Mouse (Mus musculus) forebrain, embryonic 14.5 days (tissue): Measurements from ENCODE around the gene Mvd. TPM values are rescaled to one million over a fixed set of nuclear protein-coding genes. Genes with fewer than 3 reads are reported as not detected.

Experiments
- ATAC-seq: fragments of 200-750 bp; cut with Nextera tagmentation; 2 replicates; pipeline ENCODE4 v1.8.0; 2017; ENCODE audit warnings: mild to moderate bottlenecking, moderate library complexity
- DNase-seq: peaks from one replicate; pipeline ENCODE4 v3.0.0-alpha.2; 2015; ENCODE audit warnings: low spot score
- H3K27ac ChIP-seq: fragments of 300-500 bp; sonication (generic); 2 replicates; pipeline ENCODE4 v1.5.1; 2014; ENCODE audit warnings: low read depth, mild to moderate bottlenecking, control low read depth, low read length, moderate library complexity
- H3K27me3 ChIP-seq: fragments of 300-500 bp; sonication (generic); replicated peaks from 2 replicates; pipeline ENCODE4 v1.6.1; 2014; ENCODE audit warnings: low read length, control low read depth, mixed read lengths; ENCODE audit not compliant: control insufficient read depth, insufficient read depth
- H3K36me3 ChIP-seq: fragments of 300-500 bp; sonication (generic); 2 replicates; pipeline ENCODE4 v1.6.1; 2014; ENCODE audit warnings: low read length, control low read depth; ENCODE audit not compliant: control insufficient read depth, insufficient read depth
- H3K4me1 ChIP-seq: fragments of 300-500 bp; sonication (generic); 2 replicates; pipeline ENCODE4 v1.6.1; 2014; ENCODE audit warnings: antibody characterized with exemption, low read length, control low read depth; ENCODE audit not compliant: control insufficient read depth, insufficient read depth
- H3K4me2 ChIP-seq: fragments of 300-500 bp; sonication (generic); 2 replicates; pipeline ENCODE4 v1.6.1; 2014; ENCODE audit warnings: mild to moderate bottlenecking, control low read depth, low read length
- H3K4me3 ChIP-seq: fragments of 300-500 bp; sonication (generic); 2 replicates; pipeline ENCODE4 v1.5.1; 2014; ENCODE audit warnings: low read depth, low read length, control low read depth
- H3K9ac ChIP-seq: fragments of 300-500 bp; sonication (generic); 2 replicates; pipeline ENCODE4 v1.6.1; 2014; ENCODE audit warnings: mild to moderate bottlenecking, low read length, control low read depth, moderate library complexity
- H3K9me3 ChIP-seq: fragments of 300-500 bp; sonication (generic); replicated peaks from 2 replicates; pipeline ENCODE4 v1.6.1; 2016; ENCODE audit warnings: low read length, control low read depth, mixed read lengths; ENCODE audit not compliant: control insufficient read depth
- WGBS: fragments of 180-500 bp; shearing (Covaris S2); extraction: QIAGEN DNeasy Blood & Tissue Kit; methylation state at CpG from one replicate; pipeline ENCODE4 v1.1.7; 2014; 5-methylcytosine and 5-hydroxymethylcytosine counted together
- polyA plus RNA-seq: library from polyadenylated mRNA; unstranded; fragments of >200 nt; fragmentation: Nextera tagmentation; extraction: Ambion mirVana; gene quantifications from 2 replicates; pipeline ENCODE4 v1.2.1, GENCODE M21; 2014

Mvd gene
- polyA plus RNA-seq, 1 experiment from 2014 or later, result 41.8 TPM

DNA sequence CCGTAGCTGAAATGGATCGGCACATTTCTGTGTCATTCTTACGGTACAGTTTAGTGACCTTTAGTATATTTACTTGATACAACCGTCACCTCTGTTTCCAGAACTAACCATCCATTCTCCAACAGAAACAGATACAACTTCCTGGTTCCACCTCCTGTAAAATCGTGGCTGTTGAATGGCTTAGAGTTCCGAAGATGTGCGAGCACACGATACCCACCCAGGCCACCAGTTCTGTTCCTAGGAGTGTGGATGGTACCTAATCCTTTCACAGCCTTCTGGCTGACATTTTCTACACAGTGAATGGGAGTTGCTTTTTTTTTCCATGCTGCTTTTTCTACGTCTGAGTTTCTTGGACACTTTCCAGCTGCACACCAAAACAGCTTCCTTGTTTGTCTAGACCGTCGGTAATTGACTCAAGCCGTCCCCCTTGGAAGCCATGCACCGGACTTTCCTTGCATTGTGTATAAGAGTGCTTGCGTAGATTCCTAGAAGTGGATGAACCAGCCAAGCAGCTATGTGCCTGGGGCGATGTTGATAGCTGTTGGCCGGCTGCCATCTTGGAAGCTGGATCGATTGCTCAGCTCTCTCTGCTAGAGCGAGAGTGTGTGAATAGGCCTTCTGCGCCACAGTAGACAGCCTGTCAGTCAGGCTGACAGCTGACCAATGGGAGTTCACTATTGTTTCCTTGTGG, 981 bp upstream of the Mvd start:
- DNase-seq (peak; percentile 97), ATAC-seq (peak; percentile 56)
- Histone ChIP-seq H3K4me3 (peak overlapping the region; percentile 70), H3K4me2 (peak overlapping the region; percentile 55), H3K36me3 (peaks cover 6% of the 10 kb centered on the region), H3K27me3 (no peaks in the 10 kb centered on the region), H3K4me1 (peaks cover 14% of the 10 kb centered on the region; the same call in 1 of the 2 replicates), H3K9ac (peak overlapping the region; percentile 72), H3K27ac (peak overlapping the region; percentile 95), H3K9me3 (no peaks in the 10 kb centered on the region)
- 4% methylated on average over 19 of the region's 19 CpGs for WGBS

DNA sequence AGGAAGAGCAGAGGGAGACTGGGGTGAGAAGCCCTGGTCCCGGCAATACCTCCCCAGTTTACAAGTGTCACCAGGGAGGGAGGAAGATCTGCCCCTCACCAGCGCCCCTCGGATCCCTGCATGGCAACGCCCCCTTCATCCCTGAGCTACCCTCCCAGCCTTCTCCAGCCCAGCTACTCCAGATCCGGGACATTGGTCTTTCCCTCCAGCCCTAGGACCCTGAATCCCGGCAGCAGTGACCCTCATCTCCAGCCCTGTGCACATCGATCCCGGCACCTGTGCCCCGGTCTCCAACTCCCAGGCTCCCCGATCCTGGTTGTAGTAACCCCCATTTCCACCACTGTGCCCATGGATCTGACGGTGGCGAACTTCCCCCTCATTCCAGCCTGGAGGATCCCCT, 441 bp downstream of the Mvd start:
- ATAC-seq (no peak), DNase-seq (no peak)
- Histone ChIP-seq H3K4me2 (peak overlapping the region; percentile 94), H3K9me3 (no peaks in the 10 kb centered on the region), H3K36me3 (peaks cover 9% of the 10 kb centered on the region), H3K27ac (peak overlapping the region; percentile 79), H3K4me3 (peak overlapping the region; percentile 70), H3K4me1 (peaks cover 14% of the 10 kb centered on the region; the same call in 1 of the 2 replicates), H3K27me3 (no peaks in the 10 kb centered on the region), H3K9ac (peak overlapping the region; percentile 77)
- WGBS, result under 1% methylated on average over 12 of the region's 12 CpGs

DNA sequence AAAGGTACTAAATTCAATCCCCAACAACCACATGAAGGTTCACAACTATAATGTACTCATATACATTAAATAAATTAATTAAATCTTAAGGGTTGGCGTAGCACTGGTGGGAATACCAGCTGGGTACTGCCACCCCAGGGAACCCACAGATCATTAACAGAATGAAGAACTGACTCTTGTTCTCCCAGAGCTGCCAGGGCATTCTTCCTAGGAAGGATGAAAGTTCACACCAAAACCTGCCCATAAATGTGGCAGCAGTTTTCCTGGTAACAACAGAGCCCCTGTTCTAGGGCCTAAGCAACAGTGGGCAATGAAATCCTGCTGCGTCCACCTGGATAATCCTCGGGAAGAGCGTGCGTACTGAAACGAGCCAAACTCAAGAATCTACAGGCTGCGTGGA, 866 bp downstream of the Mvd start:
- Histone ChIP-seq H3K4me1 (peaks cover 14% of the 10 kb centered on the region; the same call in 1 of the 2 replicates), H3K27ac (peak overlapping the region; percentile 79; the same call in 1 of the 2 replicates), H3K9me3 (no peaks in the 10 kb centered on the region), H3K36me3 (peaks cover 13% of the 10 kb centered on the region), H3K4me2 (peak overlapping the region; percentile 94), H3K27me3 (no peaks in the 10 kb centered on the region), H3K4me3 (peak overlapping the region; percentile 70), H3K9ac (peak overlapping the region; percentile 77)
- 13% methylated on average over 7 of the region's 7 CpGs for WGBS
- DNase-seq (no peak), ATAC-seq (no peak)

DNA sequence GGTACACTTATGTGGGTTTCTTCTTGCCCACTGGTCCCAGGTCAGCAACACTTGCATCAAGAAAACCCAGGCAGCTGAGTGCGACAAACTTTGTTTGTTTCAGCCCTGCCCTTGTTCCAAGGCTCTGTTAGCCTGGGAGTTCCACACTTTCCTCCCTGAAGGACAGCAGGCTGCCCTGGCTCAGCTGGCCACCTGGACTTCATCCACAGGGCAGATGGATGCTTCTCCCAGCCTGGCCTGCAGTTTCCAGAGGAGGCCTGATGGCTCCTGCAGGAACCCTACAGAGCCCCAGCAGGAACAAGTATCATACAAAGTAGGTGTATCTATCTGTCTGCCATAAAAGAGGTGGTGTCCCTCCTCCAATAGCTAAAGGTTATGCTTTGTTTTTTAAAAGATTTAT, 1.9 kb downstream of the Mvd start:
- Histone ChIP-seq H3K4me2 (no peak overlapping the region), H3K9me3 (no peaks in the 10 kb centered on the region), H3K4me1 (peaks cover 14% of the 10 kb centered on the region; the same call in 1 of the 2 replicates), H3K27ac (no peak overlapping the region), H3K4me3 (no peak overlapping the region), H3K9ac (no peak overlapping the region), H3K27me3 (no peaks in the 10 kb centered on the region), H3K36me3 (peaks cover 23% of the 10 kb centered on the region)
- ATAC-seq, result no peak
- no peak for DNase-seq
- 97% methylated on average over 1 of the region's 1 CpGs for WGBS

DNA sequence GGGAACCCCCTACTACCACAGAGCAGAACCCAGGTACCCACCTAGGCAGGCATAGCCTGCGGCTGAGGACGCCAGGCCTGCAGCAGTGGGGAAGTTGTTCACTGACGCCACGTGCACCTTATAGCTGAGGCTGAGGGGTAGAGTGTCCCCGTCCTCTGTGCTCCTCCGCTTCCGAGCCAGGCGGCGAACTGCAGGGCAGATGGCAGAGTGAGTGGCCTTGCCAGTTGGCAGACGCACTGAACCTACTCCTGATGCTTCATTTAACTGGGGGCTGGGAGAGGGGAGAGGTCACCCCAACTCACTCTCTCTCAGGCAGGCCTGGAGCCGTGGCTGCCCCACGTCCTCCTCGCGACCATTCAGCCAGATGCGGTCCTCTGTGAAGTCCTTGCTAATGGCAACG, 3.9 kb downstream of the Mvd start:
- H3K9ac ChIP-seq, result no peak overlapping the region
- peaks cover 40% of the 10 kb centered on the region for H3K36me3 ChIP-seq
- no peak overlapping the region for H3K4me2 ChIP-seq
- no peaks in the 10 kb centered on the region for H3K9me3 ChIP-seq
- no peaks in the 10 kb centered on the region for H3K27me3 ChIP-seq
- H3K27ac ChIP-seq, result no peak overlapping the region
- H3K4me1 ChIP-seq, result peaks cover 5% of the 10 kb centered on the region; the same call in 1 of the 2 replicates
- ATAC-seq (no peak), DNase-seq (no peak)
- no peak overlapping the region for H3K4me3 ChIP-seq
- WGBS, result 93% methylated on average over 16 of the region's 16 CpGs

DNA sequence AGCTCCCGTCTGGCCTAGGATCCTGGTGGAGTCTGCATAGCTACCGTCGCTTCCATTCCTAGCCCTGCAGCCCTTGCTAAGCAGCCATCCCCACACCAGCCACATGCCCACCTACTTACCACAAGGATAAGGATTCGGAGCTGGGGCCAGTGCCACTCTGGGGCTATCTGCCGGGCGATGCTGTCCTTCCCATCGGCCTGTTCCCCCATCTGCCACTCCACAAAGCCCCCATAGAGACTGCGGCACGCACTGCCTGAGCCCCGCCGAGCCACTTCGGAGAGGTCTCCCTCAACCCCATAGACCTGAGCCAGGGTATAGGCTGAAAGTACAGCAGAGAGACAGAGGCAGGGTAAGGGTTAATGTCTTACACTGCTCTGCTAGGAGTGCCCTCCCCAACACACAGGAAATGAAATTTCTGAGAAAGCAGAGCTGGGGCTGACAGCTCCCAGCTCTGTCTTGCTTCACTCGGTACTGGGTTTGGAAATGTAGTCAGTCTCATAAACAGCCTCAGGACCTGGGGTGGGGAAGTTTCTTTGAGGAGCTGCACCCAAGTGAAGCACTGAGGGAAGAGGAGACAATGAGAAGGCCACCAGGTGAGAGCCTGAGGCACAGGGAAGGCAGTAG, 5.4 kb downstream of the Mvd start:
- Histone ChIP-seq H3K4me1 (peaks cover 8% of the 10 kb centered on the region), H3K9ac (no peak overlapping the region), H3K27me3 (no peaks in the 10 kb centered on the region), H3K27ac (no peak overlapping the region), H3K4me3 (no peak overlapping the region), H3K4me2 (no peak overlapping the region), H3K36me3 (peaks cover 51% of the 10 kb centered on the region), H3K9me3 (no peaks in the 10 kb centered on the region)
- ATAC-seq (no peak), DNase-seq (no peak)
- WGBS, result 93% methylated on average over 13 of the region's 13 CpGs

DNA sequence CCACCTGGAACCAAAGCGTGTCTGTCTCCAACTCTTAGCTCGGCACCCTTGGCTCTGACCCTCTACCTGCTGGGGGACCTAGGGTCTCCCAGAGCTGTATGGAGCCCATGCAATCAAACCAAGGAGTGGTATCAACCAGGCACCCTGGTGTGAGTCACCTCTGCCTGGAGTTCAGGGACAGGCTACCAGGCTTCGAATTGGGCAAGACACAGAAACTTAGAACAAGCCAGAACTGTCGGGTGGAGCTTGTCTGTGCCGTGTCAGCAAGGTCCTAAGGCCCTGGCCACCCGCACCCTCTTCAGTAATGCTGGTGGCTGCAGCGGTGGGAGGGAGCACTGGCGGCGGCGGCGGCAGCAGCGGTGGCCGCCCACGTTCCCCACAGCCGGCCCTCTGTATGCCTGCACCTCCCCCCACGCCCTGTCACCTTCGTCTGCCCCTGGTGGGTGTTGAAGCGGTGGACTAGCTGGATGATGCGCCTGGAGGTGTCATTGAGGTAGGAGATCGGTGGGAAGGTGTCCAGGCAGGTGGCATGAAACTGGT, 6.6 kb downstream of the Mvd start:
- H3K36me3 ChIP-seq, result peaks cover 51% of the 10 kb centered on the region
- no peaks in the 10 kb centered on the region for H3K9me3 ChIP-seq
- H3K4me1 ChIP-seq, result peaks cover 4% of the 10 kb centered on the region; the same call in 1 of the 2 replicates
- no peaks in the 10 kb centered on the region for H3K27me3 ChIP-seq
- WGBS, result 90% methylated on average over 20 of the region's 20 CpGs
- DNase-seq (no peak), ATAC-seq (no peak)
- H3K27ac ChIP-seq, result no peak overlapping the region
- no peak overlapping the region for H3K4me2 ChIP-seq
- no peak overlapping the region for H3K4me3 ChIP-seq
- H3K9ac ChIP-seq, result no peak overlapping the region

DNA sequence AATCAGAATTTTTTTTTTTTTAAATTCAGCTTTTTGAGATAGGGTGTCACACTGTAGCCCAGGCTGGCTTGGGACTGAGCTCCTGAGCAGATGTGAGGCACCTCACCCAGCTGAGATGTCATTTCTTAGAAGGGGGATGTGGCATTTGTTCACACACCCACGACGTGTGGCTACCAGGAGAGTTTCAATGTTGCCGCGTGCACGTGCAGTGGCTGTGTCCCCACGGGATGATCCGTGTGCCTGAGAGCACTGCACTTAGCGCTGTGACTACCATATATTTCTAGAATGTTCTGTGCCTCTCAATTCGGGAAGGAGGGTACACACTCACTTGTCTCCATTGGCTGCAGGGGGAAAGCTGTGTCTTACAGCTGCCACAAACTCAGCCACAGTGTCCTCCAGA, 7.1 kb downstream of the Mvd start:
- WGBS, result 97% methylated on average over 9 of the region's 9 CpGs
- Histone ChIP-seq H3K36me3 (peaks cover 51% of the 10 kb centered on the region), H3K4me1 (peaks cover 4% of the 10 kb centered on the region; the same call in 1 of the 2 replicates), H3K9ac (no peak overlapping the region), H3K4me2 (no peak overlapping the region), H3K27me3 (no peaks in the 10 kb centered on the region), H3K27ac (no peak overlapping the region), H3K9me3 (no peaks in the 10 kb centered on the region), H3K4me3 (no peak overlapping the region)
- no peak for ATAC-seq
- no peak for DNase-seq

DNA sequence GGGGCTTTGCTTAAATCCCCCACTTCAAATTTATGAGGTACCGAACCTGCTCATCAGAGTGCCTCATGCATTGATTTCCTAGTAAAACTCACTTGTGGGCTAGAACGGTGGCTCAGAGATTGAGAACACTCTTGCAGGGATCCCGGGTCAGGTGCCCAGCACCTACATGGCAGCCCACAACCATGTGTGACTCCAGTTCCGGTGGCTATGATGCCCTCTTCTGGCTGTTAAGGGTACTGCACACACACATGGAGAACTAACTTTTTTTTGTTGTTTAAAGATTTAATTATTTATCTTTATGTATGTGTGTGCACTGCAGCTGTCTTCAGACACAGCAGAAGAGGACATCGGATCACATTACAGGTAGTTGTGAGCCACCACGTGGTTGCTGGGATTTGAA, 7.8 kb downstream of the Mvd start:
- peaks cover 51% of the 10 kb centered on the region for H3K36me3 ChIP-seq
- 92% methylated on average over 6 of the region's 6 CpGs for WGBS

More for the DNA sequence above, 7.8 kb downstream of the Mvd start:
- Histone ChIP-seq H3K4me1 (peaks cover 4% of the 10 kb centered on the region; the same call in 1 of the 2 replicates), H3K27ac (no peak overlapping the region), H3K4me2 (no peak overlapping the region), H3K27me3 (no peaks in the 10 kb centered on the region), H3K9me3 (no peaks in the 10 kb centered on the region), H3K4me3 (no peak overlapping the region), H3K9ac (no peak overlapping the region)
- DNase-seq (no peak), ATAC-seq (no peak)
